Mouse (Mus musculus) T-helper 1 cell (primary cell): ENCODE data around the gene 4930519P11Rik.

Experiments
- in situ Hi-C: fragments of 300-600 bp; cut with MboI, MseI; formaldehyde crosslinking; loops from one replicate; pipeline ENCODE4 v1.15.1; 2025; ENCODE audit warnings: high pct_unique_total_duplicates

4930519P11Rik gene

DNA sequence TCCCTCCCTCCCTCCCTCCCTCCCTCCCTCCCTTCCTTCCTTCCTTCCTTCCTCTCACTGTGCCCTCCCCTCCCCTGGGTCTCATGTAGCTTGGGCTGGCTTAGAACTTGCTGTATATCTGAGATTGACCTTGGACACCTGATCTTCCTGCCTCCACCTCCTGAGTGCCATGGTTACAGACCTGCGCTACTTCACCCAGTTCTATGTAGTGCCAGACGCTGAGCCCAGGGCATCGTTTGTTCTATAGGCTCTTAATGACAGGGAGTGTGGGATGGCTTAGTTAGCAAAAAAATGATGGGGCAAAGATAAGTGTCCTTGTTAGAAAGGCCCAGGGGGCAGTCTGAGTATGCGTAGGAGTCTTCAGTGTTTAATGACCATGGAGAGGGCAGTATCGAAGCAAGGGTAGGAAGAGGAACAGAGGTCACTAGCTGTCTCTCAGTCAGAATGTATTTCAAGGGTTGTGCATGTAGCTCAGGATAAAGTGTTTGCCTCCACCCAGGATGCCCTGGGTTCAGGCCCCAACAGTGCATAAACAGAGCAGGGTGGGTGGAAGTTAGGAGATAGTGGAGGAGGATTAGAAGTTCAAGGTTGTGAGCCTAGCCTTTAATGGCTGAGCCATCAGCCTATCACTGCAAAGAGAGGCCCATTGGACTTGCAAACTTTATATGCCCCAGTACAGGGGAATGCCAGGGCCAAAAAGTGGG lies 20.0 kb upstream of the 4930519P11Rik start:
- in situ Hi-C loops, result no loop called here

GRCm38 (mm10) chr2:154632203-154632780 lies 19.1 kb upstream of the 4930519P11Rik start:
- in situ Hi-C loops, result no loop called here

- in situ Hi-C loops, result no loop called here
Observed at GRCm38 (mm10) chr2:154630531-154630930, 17.3 kb upstream of the 4930519P11Rik start.

DNA sequence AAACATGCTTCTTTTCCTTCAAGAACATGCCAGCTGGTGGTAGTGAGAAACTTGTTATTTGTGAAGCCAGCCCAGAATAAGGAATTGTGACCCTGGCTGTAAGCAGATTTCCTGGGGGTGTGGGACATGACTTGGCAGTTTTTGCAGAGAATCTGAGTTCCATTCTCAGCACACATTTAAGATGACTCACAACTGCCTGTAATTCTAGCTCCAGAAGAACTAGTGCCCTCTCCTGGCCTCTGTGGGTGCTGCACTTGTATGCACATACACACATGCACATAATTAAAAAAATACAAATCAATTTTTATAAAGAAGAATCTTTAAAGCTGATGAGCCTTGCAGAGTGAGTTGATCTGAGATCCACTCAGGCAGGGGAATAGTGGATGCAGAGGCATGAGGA lies 10.9 kb upstream of the 4930519P11Rik start:
- in situ Hi-C loops, result no loop called here

- in situ Hi-C loops, result no loop called here
Observed at GRCm38 (mm10) chr2:154621684-154622083, 8.4 kb upstream of the 4930519P11Rik start.

DNA sequence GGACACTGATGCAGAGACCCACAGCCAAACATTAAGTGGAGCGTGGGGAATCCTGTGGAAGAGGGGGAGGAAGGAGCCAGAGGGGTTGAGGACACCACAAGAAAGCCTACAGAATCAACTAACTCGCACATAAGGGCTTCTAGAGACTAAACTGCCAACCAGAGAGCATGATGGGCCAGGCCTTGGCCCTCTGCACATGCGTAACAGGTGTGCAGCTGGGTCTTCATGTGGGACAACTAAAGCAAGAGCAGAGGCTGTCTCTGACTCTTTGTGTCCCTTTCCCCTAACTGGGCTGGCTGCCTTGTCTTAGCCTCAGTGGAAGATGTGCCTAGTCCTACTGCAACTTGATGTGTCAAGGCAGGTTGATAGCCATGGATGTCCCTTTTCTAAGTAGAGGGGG lies 3.8 kb upstream of the 4930519P11Rik start:
- in situ Hi-C loops, result no loop called here

GRCm38 (mm10) chr2:154615674-154616073 lies 2.4 kb upstream of the 4930519P11Rik start:
- in situ Hi-C loops, result no loop called here

DNA sequence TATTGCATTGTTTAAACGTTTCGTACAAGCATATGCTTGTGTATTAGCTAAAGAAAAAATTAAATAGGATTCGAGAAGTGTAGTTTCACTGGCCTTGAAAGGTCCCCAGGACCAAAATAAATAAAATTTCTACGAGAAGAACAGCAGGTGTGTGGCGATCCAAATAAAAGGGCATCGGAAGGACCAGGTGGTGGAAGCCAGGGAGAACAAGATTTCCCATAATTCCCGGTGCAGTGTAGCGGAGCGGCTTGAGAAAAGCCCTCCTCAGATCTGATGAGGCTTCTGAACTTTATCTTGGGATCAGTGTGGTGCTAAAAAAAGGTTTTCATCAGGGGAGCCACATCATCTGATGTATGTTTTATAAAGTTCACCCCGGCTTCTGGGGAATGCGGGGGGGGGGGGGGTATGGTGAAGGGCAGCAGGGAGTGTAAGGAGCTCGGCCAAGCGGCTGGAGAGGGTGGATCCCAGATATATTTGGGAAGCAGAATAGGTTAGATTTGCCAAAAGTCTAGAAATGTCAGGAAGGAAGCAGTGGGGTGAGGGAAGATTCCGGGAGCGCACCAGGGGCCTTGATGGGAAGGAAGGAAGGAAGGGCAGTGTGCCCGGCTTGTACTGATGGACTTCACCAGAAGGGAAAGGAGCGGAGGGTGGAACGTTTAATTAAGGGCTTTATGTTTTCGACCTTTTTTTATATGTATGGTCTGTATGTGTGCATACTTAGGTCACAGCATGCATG lies 1.8 kb upstream of the 4930519P11Rik start:
- in situ Hi-C loops, result loop anchor here (5.0 kb wide), 1 partner anchor 42 kb away; no protein-coding TSS in a partner anchor

DNA sequence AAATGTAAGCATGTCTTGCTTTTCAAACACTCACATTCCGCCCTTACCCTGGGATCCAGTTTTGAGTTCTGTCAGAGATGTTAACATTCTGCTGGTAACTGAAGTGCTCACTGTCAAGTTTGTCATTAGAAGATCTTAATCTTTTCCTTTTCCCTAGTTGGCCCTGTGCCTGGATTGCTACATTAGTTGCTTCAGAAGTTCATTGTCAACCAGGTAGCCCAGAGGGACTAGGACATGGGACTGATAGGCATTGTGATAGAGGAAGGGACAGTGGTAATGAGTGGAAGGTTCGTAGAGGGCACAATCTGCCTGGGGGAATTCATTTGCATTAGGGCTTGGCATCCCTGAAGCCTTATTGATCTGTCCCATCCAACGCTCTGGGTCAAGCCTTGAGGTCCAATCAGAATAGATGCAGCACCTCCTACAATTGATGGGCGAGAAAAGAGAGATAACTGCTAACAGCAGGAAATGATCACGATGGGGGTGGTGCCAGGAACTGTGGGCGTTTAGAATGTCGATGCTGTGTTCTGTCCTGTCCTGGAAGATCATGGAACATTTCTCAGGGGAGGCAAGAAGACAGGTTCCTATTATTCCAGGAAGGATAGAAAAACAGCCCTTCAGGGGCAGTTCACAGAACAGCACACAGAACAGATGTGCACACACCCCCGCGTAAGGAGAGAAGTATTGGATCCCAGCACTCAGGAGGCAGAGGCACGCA lies 4.0 kb downstream of the 4930519P11Rik start:
- in situ Hi-C loops, result no loop called here

- in situ Hi-C loops, result no loop called here
Observed at GRCm38 (mm10) chr2:154606965-154607364, 6.3 kb downstream of the 4930519P11Rik start.

DNA sequence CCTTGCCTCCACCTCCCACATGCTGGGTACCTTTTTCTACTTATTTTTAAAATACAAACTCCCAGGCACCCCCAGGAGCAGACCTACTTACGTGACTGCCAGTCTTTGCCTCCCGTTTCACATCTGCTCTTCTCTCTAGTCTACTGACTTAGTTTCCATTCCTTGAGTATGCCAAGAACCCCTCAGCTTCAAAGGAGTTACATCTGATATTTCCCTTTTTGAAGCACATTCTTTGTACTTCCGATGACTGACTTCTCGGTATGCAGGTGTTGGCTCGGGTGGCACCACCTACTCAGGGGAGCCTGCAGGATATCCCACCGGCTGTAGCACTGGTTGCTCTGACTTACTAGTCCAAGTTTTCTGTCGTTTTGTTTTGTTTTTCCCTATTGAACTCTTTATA lies 9.1 kb downstream of the 4930519P11Rik start:
- in situ Hi-C loops, result no loop called here

DNA sequence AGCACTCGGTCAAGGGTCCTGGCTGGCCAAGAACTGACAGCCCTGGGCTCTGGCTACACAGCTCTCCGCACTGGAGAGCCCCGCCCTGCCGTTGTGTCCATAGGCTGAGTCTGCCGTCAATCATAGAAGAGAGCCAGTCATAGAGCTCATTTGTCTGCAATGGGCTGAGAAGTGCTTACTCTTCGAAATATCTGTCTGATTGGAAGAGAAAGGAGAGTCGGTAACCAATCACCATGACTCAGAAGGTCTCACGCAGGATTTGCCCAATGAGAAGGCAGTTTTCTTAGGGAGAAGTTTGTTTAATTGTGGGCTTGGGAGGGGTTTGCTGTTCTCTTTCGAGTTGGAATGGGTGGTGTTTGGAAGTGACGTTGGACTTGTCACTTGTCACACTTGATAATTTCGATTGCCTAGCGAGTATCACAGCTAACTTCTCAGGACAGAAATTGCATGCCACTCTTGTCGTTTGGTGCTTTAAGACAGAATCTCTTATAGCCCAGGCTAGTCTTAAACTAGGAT lies 9.5 kb downstream of the 4930519P11Rik start, which contains the start of gene Pxmp4:
TSS of gene Pxmp4 (minus strand) at position 71 of the 516 bp plus-strand sequence.
- in situ Hi-C loops, result no loop called here

DNA sequence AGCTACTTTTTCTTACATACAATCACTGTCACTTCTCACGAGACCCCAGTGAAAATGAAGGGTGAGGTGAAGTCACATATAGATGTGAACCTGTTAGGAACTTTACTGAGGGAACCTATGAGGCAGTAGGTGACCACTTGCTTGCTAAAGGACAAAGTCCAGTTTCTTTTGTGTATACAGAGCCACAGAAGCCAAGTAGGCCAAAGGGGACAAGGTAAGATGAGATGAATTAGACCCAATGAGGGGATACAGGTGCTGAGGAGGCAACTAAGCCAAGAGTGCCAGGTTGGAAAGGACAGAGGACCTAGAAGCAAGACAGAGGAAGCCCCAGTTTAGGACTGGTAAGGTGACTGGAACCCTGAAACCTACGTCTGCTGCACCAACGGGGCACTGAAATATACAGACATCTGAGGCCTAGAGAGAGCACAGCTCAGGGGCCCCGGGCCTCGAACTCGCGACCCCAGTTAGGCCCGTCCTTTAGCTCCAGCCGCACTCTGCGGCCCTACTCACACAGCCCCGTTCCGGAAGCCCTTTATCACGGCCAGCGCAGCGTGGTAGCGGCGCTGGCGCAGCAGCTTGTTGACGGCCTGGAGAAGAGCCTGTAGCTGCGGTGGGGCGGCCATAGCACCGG lies 10.1 kb downstream of the 4930519P11Rik start:
- in situ Hi-C loops, result no loop called here

- in situ Hi-C loops, result no loop called here
Observed at GRCm38 (mm10) chr2:154601324-154601723, 11.9 kb downstream of the 4930519P11Rik start.

DNA sequence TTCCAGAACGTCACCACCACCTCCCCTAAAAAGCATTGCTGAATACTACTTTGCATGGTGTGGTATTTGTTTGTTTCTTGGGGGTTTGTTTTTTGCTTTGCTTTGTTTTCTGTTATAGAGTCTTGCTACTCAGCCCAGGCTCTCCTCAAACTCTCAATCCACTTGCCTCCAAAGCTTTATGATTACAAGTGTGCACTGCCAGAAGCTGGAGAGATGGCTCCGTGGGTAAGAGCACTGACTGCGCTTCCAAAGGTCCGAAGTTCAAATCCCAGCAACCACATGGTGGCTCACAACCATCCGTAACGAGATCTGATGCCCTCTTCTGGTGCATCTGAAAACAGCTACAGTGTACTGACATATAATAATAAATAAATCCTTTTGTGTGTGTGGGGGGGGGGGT lies 12.7 kb downstream of the 4930519P11Rik start:
- in situ Hi-C loops, result no loop called here

- in situ Hi-C loops, result no loop called here
Observed at GRCm38 (mm10) chr2:154597399-154597798, 15.8 kb downstream of the 4930519P11Rik start.

GRCm38 (mm10) chr2:154595775-154596174 lies 17.5 kb downstream of the 4930519P11Rik start:
- in situ Hi-C loops, result no loop called here

DNA sequence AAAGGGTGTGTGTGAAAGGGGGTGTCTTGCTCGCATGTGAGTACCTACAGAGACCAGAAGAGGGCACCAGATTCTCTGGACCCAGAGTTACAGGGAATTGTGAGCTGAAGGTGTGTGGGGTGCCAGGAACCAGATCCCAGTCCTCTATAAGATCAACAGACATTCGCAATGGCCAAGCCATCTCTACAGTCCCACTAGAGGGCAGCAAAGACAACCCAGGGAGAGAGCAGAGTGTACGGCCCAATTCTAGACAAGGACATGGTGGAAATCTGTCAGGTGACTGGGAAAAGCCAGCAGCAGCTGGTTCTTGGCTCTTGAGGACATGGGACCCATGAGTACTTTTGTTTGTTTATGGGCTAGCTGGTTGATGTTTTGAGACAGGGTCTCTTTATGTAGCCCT lies 20.2 kb downstream of the 4930519P11Rik start:
- in situ Hi-C loops, result no loop called here

- in situ Hi-C loops, result no loop called here
Observed at GRCm38 (mm10) chr2:154591239-154591638, 22.0 kb downstream of the 4930519P11Rik start.

GRCm38 (mm10) chr2:154589051-154589450 lies 24.2 kb downstream of the 4930519P11Rik start:
- in situ Hi-C loops, result no loop called here

DNA sequence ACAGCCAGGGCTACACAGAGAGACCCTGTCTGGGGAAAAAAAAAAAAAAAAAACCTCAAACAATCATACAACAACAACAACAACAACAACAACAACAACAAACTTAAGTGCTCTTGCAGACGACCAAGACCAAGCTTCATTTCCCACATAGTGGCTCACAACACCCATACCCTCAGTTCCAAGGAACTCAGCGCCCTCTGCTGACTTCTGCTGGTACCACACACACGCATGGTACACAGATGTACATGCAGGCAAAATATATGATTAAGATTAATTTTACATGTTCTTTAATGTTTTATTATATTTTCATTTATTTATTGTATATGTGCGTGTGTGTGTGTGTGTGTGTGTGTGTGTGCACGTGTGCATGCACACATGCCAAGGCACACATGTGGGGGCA lies 26.8 kb downstream of the 4930519P11Rik start:
- in situ Hi-C loops, result no loop called here
